Comparison of ENCODE assay signal across 9 mouse cellular contexts in genomic region chr5:151292310-151292709, GRCm38 (mm10). TPM values are rescaled to one million over a fixed set of nuclear protein-coding genes. Genes with fewer than 3 reads are reported as not detected.
A peak's percentile ranks its signal among the peaks of the same experiment; 100 is the strongest.
DNase-seq lines count a peak whose midpoint lies in the region; ATAC-seq and TF ChIP-seq lines count a peak whose summit lies in the region.
"Had no signal": no experiment of that assay in that cellular context is flagged by ENCODE, and none has a peak within 500 bp of the region (broad histone marks: within the 10 kb centered on the region; RNA-seq: fewer than 3 reads in every experiment).

No protein-coding gene starts in this region.

- no peak overlapping the region for H3K27ac ChIP-seq in hindbrain, postnatal 0 days
- no peak overlapping the region for H3K27ac ChIP-seq in hindbrain, embryonic 12.5 days
- no peak overlapping the region for H3K27ac ChIP-seq in bone marrow, adult 2 months (ENCODE audit: control insufficient read depth, insufficient read depth, low read depth, low read length, poor library complexity)
- H3K27ac ChIP-seq in liver, embryonic 11.5 days (ENCODE audit: low read depth, low read length): no peak overlapping the region
- H3K27ac ChIP-seq: limb, embryonic 13.5 days had no signal

- H3K27me3 ChIP-seq in hindbrain, postnatal 0 days (ENCODE audit: insufficient read depth, low read length): no peaks in the 10 kb centered on the region
- H3K27me3 ChIP-seq in hindbrain, embryonic 12.5 days: no peaks in the 10 kb centered on the region
- H3K27me3 ChIP-seq in liver, embryonic 11.5 days (replicated peaks; ENCODE audit: control insufficient read depth, insufficient read depth, low read length): no peaks in the 10 kb centered on the region
- H3K27me3 ChIP-seq: limb, embryonic 13.5 days had no signal

- ATAC-seq in hindbrain, postnatal 0 days: no peak
- ATAC-seq in hindbrain, embryonic 12.5 days (ENCODE audit: low FRiP score): no peak
- ATAC-seq in CD4-positive, CD25-positive, alpha-beta regulatory T cell, adult 4 months: peak; percentile 39
- peak; percentile 27; the same call in 1 of the 2 replicates for ATAC-seq in liver, embryonic 11.5 days (replicated peaks; ENCODE audit: low FRiP score)

- H3K4me1 ChIP-seq in hindbrain, postnatal 0 days (ENCODE audit: insufficient read depth, low read length): no peaks in the 10 kb centered on the region
- no peaks in the 10 kb centered on the region for H3K4me1 ChIP-seq in hindbrain, embryonic 12.5 days
- no peaks in the 10 kb centered on the region for H3K4me1 ChIP-seq in bone marrow, adult 2 months (ENCODE audit: control insufficient read depth, insufficient read depth, low read length)
- no peaks in the 10 kb centered on the region for H3K4me1 ChIP-seq in liver, embryonic 11.5 days (replicated peaks; ENCODE audit: control insufficient read depth, insufficient read depth, low read length)

- no peak overlapping the region for H3K9ac ChIP-seq in hindbrain, postnatal 0 days (replicated peaks; ENCODE audit: low read length)
- H3K9ac ChIP-seq in hindbrain, embryonic 12.5 days: no peak overlapping the region
- no peak overlapping the region for H3K9ac ChIP-seq in liver, embryonic 11.5 days (ENCODE audit: low read depth, low read length)
- H3K9ac ChIP-seq: limb, embryonic 13.5 days had no signal

- 19% methylated on average over 1 of the region's 1 CpGs for WGBS in hindbrain, postnatal 0 days
- 12% methylated on average over 1 of the region's 1 CpGs for WGBS in hindbrain, embryonic 12.5 days
- WGBS in bone marrow, adult 2 months: 20% methylated on average over 1 of the region's 1 CpGs
- WGBS in liver, embryonic 11.5 days: 15% methylated on average over 1 of the region's 1 CpGs

- no peak for TF ChIP-seq POLR2A in bone marrow, adult 2 months (IDR thresholded peaks at IDR 0.05; ENCODE audit: borderline replicate concordance, control insufficient read depth, low read depth, low read length)

- no peak overlapping the region for H3K4me2 ChIP-seq in hindbrain, postnatal 0 days (ENCODE audit: low read depth, low read length)
- no peak overlapping the region for H3K4me2 ChIP-seq in hindbrain, embryonic 12.5 days (replicated peaks)
- H3K4me2 ChIP-seq in liver, embryonic 11.5 days: no peak overlapping the region
- H3K4me2 ChIP-seq: limb, embryonic 13.5 days had no signal

- no peaks in the 10 kb centered on the region for H3K36me3 ChIP-seq in hindbrain, postnatal 0 days (ENCODE audit: insufficient read depth, low read length)
- H3K36me3 ChIP-seq in hindbrain, embryonic 12.5 days: no peaks in the 10 kb centered on the region
- H3K36me3 ChIP-seq in liver, embryonic 11.5 days (ENCODE audit: control insufficient read depth, insufficient read depth, low read length): no peaks in the 10 kb centered on the region
- H3K36me3 ChIP-seq: limb, embryonic 13.5 days had no signal

- H3K9me3 ChIP-seq in hindbrain, postnatal 0 days (ENCODE audit: low read length): no peaks in the 10 kb centered on the region
- no peaks in the 10 kb centered on the region; the same call in 1 of the 2 replicates for H3K9me3 ChIP-seq in hindbrain, embryonic 12.5 days (replicated peaks)
- no peaks in the 10 kb centered on the region for H3K9me3 ChIP-seq in liver, embryonic 11.5 days (ENCODE audit: control insufficient read depth, low read length)
- H3K9me3 ChIP-seq: limb, embryonic 13.5 days had no signal

- no peak for DNase-seq in hindbrain, postnatal 0 days (ENCODE audit: low spot score)
- no peak for DNase-seq in liver, embryonic 11.5 days (ENCODE audit: low spot score)
- DNase-seq in testis, postnatal 10 days (ENCODE audit: low spot score): peak; percentile 65
- no peak for DNase-seq in right cerebral cortex, adult 18-20 months
- no peak for DNase-seq in left cerebral cortex, adult 18-20 months (ENCODE audit: low spot score in 2 of 2)

- no peak overlapping the region for H3K4me3 ChIP-seq in hindbrain, postnatal 0 days (ENCODE audit: low read length)
- no peak overlapping the region for H3K4me3 ChIP-seq in hindbrain, embryonic 12.5 days
- H3K4me3 ChIP-seq in bone marrow, adult 2 months (replicated peaks; ENCODE audit: control insufficient read depth, low read depth, low read length): no peak overlapping the region
- H3K4me3 ChIP-seq in liver, embryonic 11.5 days (ENCODE audit: low read depth, low read length): no peak overlapping the region
- H3K4me3 ChIP-seq: limb, embryonic 13.5 days had no signal

- TF ChIP-seq CTCF in hindbrain, postnatal 0 days (IDR thresholded peaks at IDR 0.05; ENCODE audit: low read depth): peak; percentile 62
- TF ChIP-seq CTCF in bone marrow, adult 2 months (IDR thresholded peaks at IDR 0.05; ENCODE audit: control insufficient read depth, insufficient read depth, low read length): peak; percentile 62

RNA-seq across cellular contexts. Expression of gene Stard13, which starts 58.7 kb away (rescaled TPM):
- 7.6 and 14.7 TPM in 2 replicates for total RNA-seq in hindbrain, postnatal 0 days (2014; rRNA removed)
- 2.8 and 4.3 TPM in 2 replicates for polyA plus RNA-seq in hindbrain, postnatal 0 days (2015; fragmentation: Nextera tagmentation; extraction: Ambion mirVana)
- 6.5 and 7.3 TPM in 2 replicates for polyA plus RNA-seq in hindbrain, embryonic 12.5 days (2016; fragmentation: Nextera tagmentation; extraction: Ambion mirVana)
- polyA plus RNA-seq in CD4-positive, CD25-positive, alpha-beta regulatory T cell, adult 4 months (2017; shearing (Covaris generic)): not detected
- 0.80 and 0.95 TPM in 2 replicates for polyA plus RNA-seq in bone marrow, adult 2 months (2011; ENCODE audit: insufficient read depth, insufficient read length, low replicate concordance, missing spikeins)
- 2.3 and 2.8 TPM in 2 replicates for polyA plus RNA-seq in liver, embryonic 11.5 days (2014; fragmentation: Nextera tagmentation; extraction: Ambion mirVana)
- total RNA-seq in left cerebral cortex, adult 18-20 months (2021): 10 to 100 TPM; 12.1 to 12.9 TPM

Comparison
In these comparisons a context has a peak if more than half of its experiments do, and no peak if none do; other contexts are left out.
1. ATAC-seq: peak in CD4-positive, CD25-positive, alpha-beta regulatory T cell, adult 4 months (single experiment) and liver, embryonic 11.5 days (single experiment); none in hindbrain, postnatal 0 days (single experiment) and hindbrain, embryonic 12.5 days (single experiment).